Mouse (Mus musculus): ENCODE results near the gene Gpr179. TPM values are rescaled to one million over a fixed set of nuclear protein-coding genes. Genes with fewer than 3 reads are reported as not detected.
"Not testable (repeated sequence)": the region's sequence is repeated elsewhere in the genome, so short reads cannot be mapped to it uniquely, and the experiment has no call there.

Gpr179 gene
- polyA plus RNA-seq, 1 experiment from 2014 or later: not detected

DNA sequence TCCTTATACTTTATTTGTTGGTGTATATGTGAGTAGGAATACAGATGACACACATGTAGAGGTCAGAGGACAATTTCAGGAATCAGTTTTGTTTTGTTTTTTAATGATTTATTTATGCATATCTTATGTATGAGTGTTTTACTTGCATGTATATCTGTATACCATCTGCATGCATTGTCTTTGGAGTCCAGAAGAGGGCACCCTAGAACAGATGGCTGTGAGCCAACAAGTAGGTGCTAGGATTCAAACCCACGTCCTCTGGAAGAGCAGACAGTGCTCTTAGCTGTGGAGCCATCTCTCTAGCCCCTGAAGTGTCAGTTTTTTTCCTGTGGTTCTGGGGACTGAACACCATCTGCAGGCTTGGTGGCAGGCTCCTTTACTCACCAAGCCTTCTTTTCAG is 26.7 kb downstream of the Gpr179 start:
- H3K9ac ChIP-seq (replicated peaks): no peak overlapping the region
- H3K4me1 ChIP-seq (ENCODE audit: insufficient read depth): no peaks in the 10 kb centered on the region
- no peak overlapping the region for H3K4me2 ChIP-seq (ENCODE audit: low read depth, low read length)
- 67% methylated on average over 1 of the region's 1 CpGs for WGBS (ENCODE audit: insufficient replicate concordance)
- DNase-seq (no peak), ATAC-seq (no peak)
- TF ChIP-seq EP300 (IDR thresholded peaks at IDR 0.05; ENCODE audit: low read depth) (no peak), CTCF (IDR thresholded peaks at IDR 0.05; ENCODE audit: low read depth) (peak; percentile 62)
- no peaks in the 10 kb centered on the region for H3K9me3 ChIP-seq (ENCODE audit: low read length)
- no peak overlapping the region for H3K27ac ChIP-seq (ENCODE audit: low read depth)
- H3K36me3 ChIP-seq (replicated peaks; ENCODE audit: insufficient read depth, low read length): peaks cover 23% of the 10 kb centered on the region
- no peaks in the 10 kb centered on the region for H3K27me3 ChIP-seq (ENCODE audit: insufficient read depth, low read length)
- no peak overlapping the region for H3K4me3 ChIP-seq (ENCODE audit: low read depth, low read length)

GRCm38 (mm10) chr11:97321894-97322600 is 29.8 kb downstream of the Gpr179 start:
- not testable (repeated sequence) for H3K4me1 ChIP-seq (ENCODE audit: insufficient read depth); DNase-seq; H3K4me3 ChIP-seq (ENCODE audit: low read depth, low read length); H3K9me3 ChIP-seq (ENCODE audit: low read length); H3K27me3 ChIP-seq (ENCODE audit: insufficient read depth, low read length); H3K27ac ChIP-seq (ENCODE audit: low read depth); H3K9ac ChIP-seq (replicated peaks); H3K4me2 ChIP-seq (ENCODE audit: low read depth, low read length)
- 85% methylated on average over 8 of the region's 8 CpGs for WGBS (ENCODE audit: insufficient replicate concordance)
- peaks cover 16% of the 10 kb centered on the region for H3K36me3 ChIP-seq (replicated peaks; ENCODE audit: insufficient read depth, low read length)
- peak; percentile 81 for ATAC-seq

- WGBS (ENCODE audit: insufficient replicate concordance): 90% methylated on average over 8 of the region's 8 CpGs
- no peaks in the 10 kb centered on the region for H3K27me3 ChIP-seq (ENCODE audit: insufficient read depth, low read length)
- TF ChIP-seq CTCF (IDR thresholded peaks at IDR 0.05; ENCODE audit: low read depth) (no peak), EP300 (IDR thresholded peaks at IDR 0.05; ENCODE audit: low read depth) (no peak)
- no peak overlapping the region for H3K4me2 ChIP-seq (ENCODE audit: low read depth, low read length)
- no peaks in the 10 kb centered on the region for H3K9me3 ChIP-seq (ENCODE audit: low read length)
- no peak overlapping the region for H3K9ac ChIP-seq (replicated peaks)
- H3K4me1 ChIP-seq (ENCODE audit: insufficient read depth): no peaks in the 10 kb centered on the region; the same call in 1 of the 2 replicates
- DNase-seq (no peak), ATAC-seq (no peak)
- H3K36me3 ChIP-seq (replicated peaks; ENCODE audit: insufficient read depth, low read length): peaks cover 10% of the 10 kb centered on the region
- H3K4me3 ChIP-seq (ENCODE audit: low read depth, low read length): no peak overlapping the region
- H3K27ac ChIP-seq (ENCODE audit: low read depth): no peak overlapping the region
Observed at GRCm38 (mm10) chr11:97321197-97321596, 30.7 kb downstream of the Gpr179 start.

DNA sequence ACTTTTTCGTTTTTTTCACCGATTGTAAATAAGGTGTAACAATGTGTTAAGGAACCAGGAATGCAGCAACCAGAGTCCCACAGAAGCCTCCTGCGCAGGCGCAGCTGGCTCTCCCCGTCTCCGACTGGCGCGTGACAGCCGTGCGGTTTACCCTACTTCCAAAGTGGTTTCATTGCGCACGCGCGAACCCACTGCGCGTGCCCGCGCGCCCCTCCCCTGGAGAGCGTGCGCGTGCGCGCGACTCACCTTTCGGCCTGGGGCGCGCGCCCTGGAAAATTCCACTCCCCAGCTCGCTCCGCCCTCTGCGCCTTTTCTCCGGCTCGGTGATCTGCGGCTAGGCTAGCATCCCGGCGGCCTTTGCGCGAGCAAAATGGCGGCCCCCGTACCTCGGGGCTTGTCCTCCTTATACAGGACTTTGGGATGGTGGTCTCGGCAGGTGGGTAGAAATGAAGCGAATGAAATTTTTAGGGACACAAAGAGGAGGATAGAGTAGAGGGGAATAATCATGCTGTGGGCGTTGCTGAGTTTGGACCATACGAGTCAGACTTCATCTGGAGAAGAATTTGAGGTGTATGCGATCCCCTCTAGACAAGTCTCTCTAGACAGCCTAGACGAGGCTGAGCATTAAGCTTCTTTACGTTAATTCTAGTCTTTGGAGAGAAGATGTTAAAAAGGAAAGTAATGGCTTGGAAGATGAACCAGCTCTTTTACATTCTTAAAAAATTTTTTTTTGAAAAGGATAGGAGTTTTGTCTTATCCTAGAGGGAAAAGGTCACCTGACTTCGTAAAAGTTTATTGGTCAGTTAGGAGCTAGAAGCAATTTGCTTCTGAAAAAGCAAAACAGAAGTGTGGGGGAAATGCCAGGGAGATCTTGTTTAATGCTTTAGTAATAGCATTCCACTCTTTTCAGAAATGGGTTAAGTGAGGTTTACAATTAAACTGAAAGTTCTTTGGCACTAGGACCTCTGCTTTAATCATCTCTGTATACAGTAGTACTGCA is 36.1 kb downstream of the Gpr179 start, which contains the start of gene Mrpl45:
Mrpl45 (plus strand) TSS at position 213 of the 1,000 bp plus-strand sequence.
- Histone ChIP-seq H3K36me3 (replicated peaks; ENCODE audit: insufficient read depth, low read length) (no peaks in the 10 kb centered on the region), H3K27ac (ENCODE audit: low read depth) (peak within 1 kb of the TSS; percentile 80), H3K4me1 (ENCODE audit: insufficient read depth) (peaks cover 9% of the 10 kb centered on the region), H3K9me3 (ENCODE audit: low read length) (no peaks in the 10 kb centered on the region), H3K27me3 (ENCODE audit: insufficient read depth, low read length) (peaks cover 3% of the 10 kb centered on the region; the same call in 1 of the 2 replicates), H3K4me2 (ENCODE audit: low read depth, low read length) (peak within 1 kb of the TSS; percentile 79), H3K4me3 (ENCODE audit: low read depth, low read length) (peak within 1 kb of the TSS; percentile 67), H3K9ac (replicated peaks) (peak within 1 kb of the TSS; percentile 77)
- whole genome bisulfite sequencing (ENCODE audit: insufficient replicate concordance): under 1% methylated on average over 47 of the region's 50 CpGs
- ATAC-seq: peak; percentile 99
- DNase-seq: peak; percentile 99
- TF ChIP-seq EP300 (IDR thresholded peaks at IDR 0.05; ENCODE audit: low read depth) (no peak), CTCF (IDR thresholded peaks at IDR 0.05; ENCODE audit: low read depth) (no peak)

GRCm38 (mm10) chr11:97314751-97315503 is 37.0 kb downstream of the Gpr179 start:
- Histone ChIP-seq H3K4me3 (ENCODE audit: low read depth, low read length) (peak overlapping the region; percentile 67), H3K27ac (ENCODE audit: low read depth) (peak overlapping the region; percentile 55; the same call in 1 of the 2 replicates), H3K9ac (replicated peaks) (0 out of 2 replicates have a peak overlapping the region, but pooled peaks have one; percentile 32), H3K4me2 (ENCODE audit: low read depth, low read length) (peak overlapping the region; percentile 79), H3K9me3 (ENCODE audit: low read length) (no peaks in the 10 kb centered on the region), H3K4me1 (ENCODE audit: insufficient read depth) (peaks cover 11% of the 10 kb centered on the region), H3K27me3 (ENCODE audit: insufficient read depth, low read length) (peaks cover 6% of the 10 kb centered on the region; the same call in 1 of the 2 replicates), H3K36me3 (replicated peaks; ENCODE audit: insufficient read depth, low read length) (no peaks in the 10 kb centered on the region)
- DNase-seq (no peak), ATAC-seq (no peak)
- TF ChIP-seq EP300 (IDR thresholded peaks at IDR 0.05; ENCODE audit: low read depth) (no peak; the same call in 1 of the 2 replicates), CTCF (IDR thresholded peaks at IDR 0.05; ENCODE audit: low read depth) (no peak)
- WGBS (ENCODE audit: insufficient replicate concordance): 35% methylated on average over 8 of the region's 8 CpGs
